Mouse (Mus musculus): ENCODE results near the gene Kcnt1. TPM values are rescaled to one million over a fixed set of nuclear protein-coding genes. Genes with fewer than 3 reads are reported as not detected.
"Not testable (repeated sequence)": the region's sequence is repeated elsewhere in the genome, so short reads cannot be mapped to it uniquely, and the experiment has no call there.

The Kcnt1 gene
- 21.3 and 23.7 TPM in 2 replicates for polyA plus RNA-seq (2015; fragmentation: Nextera tagmentation; extraction: Ambion mirVana)

DNA sequence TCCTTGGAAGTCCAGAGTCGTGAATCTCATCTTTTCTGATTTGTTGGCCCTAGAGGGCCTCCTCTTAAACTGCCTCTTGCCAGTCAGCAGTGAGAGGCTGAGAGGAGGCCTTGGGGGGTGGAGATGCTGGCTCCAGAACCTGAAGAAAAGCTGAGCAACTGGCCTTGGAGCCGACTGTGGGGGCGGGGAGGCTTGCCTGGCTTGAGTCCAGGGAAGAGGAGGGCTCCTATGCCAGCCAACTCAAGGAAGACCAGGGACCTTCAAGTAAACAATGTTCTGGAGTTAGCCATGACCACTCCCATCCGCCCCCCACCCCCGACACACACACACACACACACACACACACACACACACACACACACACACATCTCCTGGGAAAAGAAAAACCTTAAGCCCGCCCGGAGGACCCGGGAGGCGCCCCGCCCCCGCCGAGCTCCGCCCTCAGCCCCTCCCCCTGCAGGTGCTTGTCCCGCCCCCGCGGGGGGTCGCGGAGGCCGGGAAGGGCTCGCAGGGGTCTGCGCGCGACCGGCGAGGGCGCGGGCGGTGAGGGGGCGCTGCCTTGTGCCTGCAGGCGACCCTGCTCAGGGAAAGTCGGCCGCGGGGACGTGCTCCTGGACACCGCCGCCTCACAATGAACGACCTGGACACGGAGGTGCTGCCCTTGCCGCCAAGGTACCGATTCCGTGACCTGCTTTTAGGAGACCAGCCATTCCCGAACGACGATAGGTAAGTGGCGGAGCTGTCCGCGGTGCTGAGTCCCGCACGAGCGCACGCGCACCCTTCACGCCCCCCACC is at the start of gene Kcnt1:
Gene Kcnt1, plus strand, starts transcription at position 398 of the 795 bp plus-strand sequence.
- 0 out of 2 replicates have a peak, but pooled peaks have one; percentile 37 for ATAC-seq (ENCODE audit: low FRiP score)
- Histone ChIP-seq H3K27ac (replicated peaks) (no peak within 1 kb of the TSS), H3K4me3 (replicated peaks) (peak within 1 kb of the TSS; percentile 58), H3K4me1 (peaks cover 35% of the 10 kb centered on the region), H3K4me2 (peak within 1 kb of the TSS; percentile 99), H3K36me3 (no peaks in the 10 kb centered on the region), H3K27me3 (replicated peaks) (peaks cover 6% of the 10 kb centered on the region), H3K9me3 (replicated peaks) (no peaks in the 10 kb centered on the region), H3K9ac (replicated peaks) (peak within 1 kb of the TSS; percentile 55)
- under 1% methylated on average over 40 of the region's 53 CpGs for WGBS

DNA sequence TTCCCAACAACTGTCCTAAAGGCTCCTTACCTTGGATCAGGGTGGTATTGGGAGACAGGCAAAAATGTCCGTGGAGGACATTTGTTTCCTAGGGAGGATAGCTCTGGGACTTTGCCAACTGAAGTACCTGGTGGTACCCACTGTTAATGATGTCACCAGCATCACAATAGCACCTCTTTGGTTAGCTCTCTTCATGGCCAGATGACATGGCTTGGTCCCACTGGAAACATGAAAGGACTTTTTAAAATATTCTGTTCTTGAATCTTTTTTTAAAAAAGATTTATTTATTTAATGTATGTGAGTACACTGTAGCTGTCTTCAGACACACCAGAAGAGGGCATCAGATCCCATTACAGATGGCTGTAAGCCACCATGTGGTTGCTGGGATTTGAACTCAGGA is 47.8 kb upstream of the Kcnt1 start, which contains the start of gene Glt6d1:
Gene Glt6d1, minus strand, starts transcription at position 101 of the 400 bp plus-strand sequence.
- H3K36me3 ChIP-seq; H3K4me3 ChIP-seq (replicated peaks); H3K4me2 ChIP-seq; H3K9me3 ChIP-seq (replicated peaks); H3K27me3 ChIP-seq (replicated peaks); H3K4me1 ChIP-seq; ATAC-seq (ENCODE audit: low FRiP score); H3K27ac ChIP-seq (replicated peaks); H3K9ac ChIP-seq (replicated peaks): not testable (repeated sequence)
- 80% methylated on average over 1 of the region's 1 CpGs for WGBS

DNA sequence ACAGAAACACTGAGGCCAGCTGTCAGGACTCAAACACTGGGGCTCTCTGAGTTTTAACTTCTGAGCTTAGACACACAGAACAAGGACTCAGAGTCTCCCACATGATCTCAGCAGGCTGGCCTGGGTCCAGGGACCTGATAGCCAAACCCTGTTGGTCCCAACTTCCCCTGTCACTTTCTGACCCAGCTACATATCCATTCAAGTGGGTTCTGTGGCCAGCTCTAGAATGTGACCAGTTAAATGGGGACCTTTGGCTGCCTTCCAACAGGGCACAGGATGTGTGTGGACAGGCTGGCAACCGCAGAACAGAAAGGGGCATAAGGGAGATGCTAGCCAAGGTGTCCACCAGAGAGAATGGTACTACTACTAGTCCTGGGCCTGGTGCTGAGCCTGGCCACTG is 40.7 kb upstream of the Kcnt1 start, which contains the start of gene Lcn9:
Gene Lcn9, plus strand, starts transcription at position 348 of the 400 bp plus-strand sequence.
- 75% methylated on average over 1 of the region's 1 CpGs for WGBS
- no peaks in the 10 kb centered on the region for H3K36me3 ChIP-seq
- no peak within 1 kb of the TSS for H3K9ac ChIP-seq (replicated peaks)
- H3K4me1 ChIP-seq, result no peaks in the 10 kb centered on the region
- no peak within 1 kb of the TSS for H3K27ac ChIP-seq (replicated peaks)
- no peak within 1 kb of the TSS for H3K4me3 ChIP-seq (replicated peaks)
- H3K9me3 ChIP-seq (replicated peaks), result no peaks in the 10 kb centered on the region
- no peak within 1 kb of the TSS for H3K4me2 ChIP-seq
- ATAC-seq (ENCODE audit: low FRiP score), result no peak
- no peaks in the 10 kb centered on the region for H3K27me3 ChIP-seq (replicated peaks)

DNA sequence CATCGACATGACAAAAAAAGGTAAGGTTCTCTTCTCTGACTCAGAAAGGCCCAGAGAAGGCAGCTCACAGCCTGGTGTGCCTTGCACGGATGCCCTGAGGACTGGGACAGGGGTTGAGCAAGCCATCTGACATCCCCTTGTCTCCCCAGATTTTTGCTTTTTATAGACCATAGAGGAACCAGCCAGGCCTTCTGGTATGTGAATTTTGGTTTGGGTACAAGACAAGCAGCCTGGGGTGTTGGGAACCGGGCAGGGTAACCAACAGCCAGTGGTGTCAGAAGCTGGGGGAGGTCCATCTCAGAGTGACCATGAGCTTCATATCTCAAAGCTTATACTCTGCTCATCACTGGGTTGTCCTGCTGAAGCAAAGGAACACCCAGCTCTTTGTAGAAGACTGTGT is 38.8 kb upstream of the Kcnt1 start:
- Histone ChIP-seq H3K4me3 (replicated peaks) (no peak overlapping the region), H3K9me3 (replicated peaks) (no peaks in the 10 kb centered on the region), H3K4me1 (no peaks in the 10 kb centered on the region), H3K4me2 (no peak overlapping the region), H3K27me3 (replicated peaks) (no peaks in the 10 kb centered on the region), H3K27ac (replicated peaks) (no peak overlapping the region), H3K36me3 (no peaks in the 10 kb centered on the region), H3K9ac (replicated peaks) (no peak overlapping the region)
- no peak for ATAC-seq (ENCODE audit: low FRiP score)
- 93% methylated on average over 3 of the region's 3 CpGs for WGBS

DNA sequence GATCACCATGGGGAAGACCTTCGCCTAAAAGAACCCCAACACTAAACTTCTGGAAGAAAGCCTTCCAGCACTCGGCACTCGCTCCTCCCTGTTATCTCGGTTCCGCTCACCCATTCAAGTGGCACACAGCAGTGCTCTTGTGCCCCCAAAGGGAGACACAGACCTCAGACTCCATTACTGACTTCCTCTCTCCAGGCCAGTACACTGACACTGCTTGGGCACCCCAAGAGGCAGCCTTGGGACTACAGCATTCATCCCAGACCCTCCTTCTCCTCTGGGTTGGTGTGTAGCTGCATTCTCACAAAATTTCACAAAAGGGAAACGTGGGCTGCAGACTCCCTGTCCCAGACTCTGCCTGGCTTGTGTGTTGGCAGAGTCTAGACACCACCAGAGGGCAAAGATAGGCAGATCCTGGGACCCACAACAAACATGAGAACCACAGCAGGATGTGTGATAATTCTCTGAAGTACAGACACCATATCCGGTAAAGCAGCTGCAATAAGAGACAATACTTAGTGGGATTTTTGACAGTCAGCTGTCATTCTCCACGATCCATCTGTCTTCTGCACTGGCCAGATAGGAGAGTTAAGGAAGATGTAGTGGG is 35.1 kb upstream of the Kcnt1 start:
- H3K9ac ChIP-seq (replicated peaks), result no peak overlapping the region
- no peaks in the 10 kb centered on the region for H3K36me3 ChIP-seq
- WGBS, result 88% methylated on average over 8 of the region's 8 CpGs
- no peaks in the 10 kb centered on the region for H3K4me1 ChIP-seq
- no peak overlapping the region for H3K4me2 ChIP-seq
- no peaks in the 10 kb centered on the region for H3K27me3 ChIP-seq (replicated peaks)
- no peaks in the 10 kb centered on the region for H3K9me3 ChIP-seq (replicated peaks)
- no peak overlapping the region for H3K27ac ChIP-seq (replicated peaks)
- no peak overlapping the region for H3K4me3 ChIP-seq (replicated peaks)
- ATAC-seq (ENCODE audit: low FRiP score), result no peak

DNA sequence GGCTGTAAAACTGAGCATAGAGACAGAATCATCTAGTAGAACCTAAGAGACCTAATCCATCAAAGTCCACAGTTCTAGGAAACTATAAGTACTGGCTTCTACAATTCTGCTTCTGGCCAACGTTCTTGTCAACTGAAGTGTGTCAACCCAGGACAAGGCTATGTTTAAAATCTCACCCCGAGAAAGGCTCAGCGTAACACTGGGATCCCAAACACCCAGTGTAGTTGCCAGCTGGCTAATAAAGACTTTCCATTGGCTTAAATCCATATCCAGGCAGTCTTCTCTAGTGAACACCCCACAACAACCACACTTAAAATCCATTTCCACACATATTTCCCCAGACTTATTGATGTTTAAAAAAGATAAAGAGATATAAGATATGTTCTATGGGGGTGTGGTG is 32.7 kb upstream of the Kcnt1 start:
- H3K27me3 ChIP-seq (replicated peaks), result no peaks in the 10 kb centered on the region
- no peaks in the 10 kb centered on the region for H3K9me3 ChIP-seq (replicated peaks)
- H3K9ac ChIP-seq (replicated peaks), result no peak overlapping the region
- no peaks in the 10 kb centered on the region for H3K36me3 ChIP-seq
- no peak overlapping the region for H3K4me2 ChIP-seq
- ATAC-seq (ENCODE audit: low FRiP score), result no peak
- WGBS, result 83% methylated on average over 3 of the region's 3 CpGs
- no peak overlapping the region for H3K27ac ChIP-seq (replicated peaks)
- no peak overlapping the region for H3K4me3 ChIP-seq (replicated peaks)
- no peaks in the 10 kb centered on the region for H3K4me1 ChIP-seq

DNA sequence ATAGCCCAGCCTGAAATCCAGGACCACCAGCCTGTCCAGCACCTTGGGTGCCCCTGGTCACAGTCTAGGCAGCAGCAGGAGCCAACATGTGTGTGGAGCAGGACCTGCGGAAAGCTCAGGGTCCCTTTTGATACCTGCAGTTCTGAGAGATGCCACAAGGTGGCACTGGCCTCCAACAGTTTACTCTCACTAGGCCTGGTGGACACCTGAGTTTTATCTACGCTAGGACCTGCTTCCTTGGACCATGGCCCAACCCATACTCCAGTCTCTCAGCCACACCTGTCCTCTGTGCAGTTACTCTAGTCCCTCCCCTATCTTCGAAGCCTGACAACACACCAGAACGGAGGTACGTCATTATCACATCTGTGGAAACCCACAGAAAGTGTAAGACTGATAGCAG is 27.2 kb upstream of the Kcnt1 start:
- H3K4me1 ChIP-seq, result no peaks in the 10 kb centered on the region
- WGBS, result 46% methylated on average over 5 of the region's 5 CpGs
- H3K4me3 ChIP-seq (replicated peaks), result no peak overlapping the region
- H3K27ac ChIP-seq (replicated peaks), result no peak overlapping the region
- H3K36me3 ChIP-seq, result no peaks in the 10 kb centered on the region
- no peak overlapping the region for H3K4me2 ChIP-seq
- no peaks in the 10 kb centered on the region for H3K27me3 ChIP-seq (replicated peaks)
- peak; percentile 55 for ATAC-seq (ENCODE audit: low FRiP score)
- no peaks in the 10 kb centered on the region for H3K9me3 ChIP-seq (replicated peaks)
- H3K9ac ChIP-seq (replicated peaks), result no peak overlapping the region

DNA sequence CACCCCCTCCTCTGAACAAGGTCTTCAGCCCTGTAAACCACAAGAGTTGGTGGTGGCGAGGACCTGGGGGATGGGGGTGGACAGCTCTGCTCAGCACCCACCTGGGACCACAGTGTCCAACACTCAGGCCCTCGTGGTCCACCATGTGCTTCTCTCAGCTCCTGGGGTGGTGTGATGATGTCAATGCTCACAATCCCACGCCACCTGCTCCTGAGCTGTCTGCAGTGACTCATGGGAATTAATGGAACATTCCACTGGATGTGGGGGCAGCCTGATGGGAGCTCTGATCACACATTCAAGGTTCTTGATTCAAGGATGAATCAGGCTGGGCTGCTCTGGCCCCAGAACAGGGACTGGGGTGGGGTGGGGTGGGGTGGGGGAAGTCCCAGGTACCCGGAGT is 21.4 kb upstream of the Kcnt1 start:
- Histone ChIP-seq H3K9me3 (replicated peaks) (no peaks in the 10 kb centered on the region), H3K4me3 (replicated peaks) (no peak overlapping the region), H3K4me2 (no peak overlapping the region), H3K27ac (replicated peaks) (no peak overlapping the region), H3K36me3 (no peaks in the 10 kb centered on the region), H3K27me3 (replicated peaks) (no peaks in the 10 kb centered on the region), H3K9ac (replicated peaks) (no peak overlapping the region), H3K4me1 (no peaks in the 10 kb centered on the region)
- no peak for ATAC-seq (ENCODE audit: low FRiP score)
- WGBS, result 81% methylated on average over 4 of the region's 4 CpGs

DNA sequence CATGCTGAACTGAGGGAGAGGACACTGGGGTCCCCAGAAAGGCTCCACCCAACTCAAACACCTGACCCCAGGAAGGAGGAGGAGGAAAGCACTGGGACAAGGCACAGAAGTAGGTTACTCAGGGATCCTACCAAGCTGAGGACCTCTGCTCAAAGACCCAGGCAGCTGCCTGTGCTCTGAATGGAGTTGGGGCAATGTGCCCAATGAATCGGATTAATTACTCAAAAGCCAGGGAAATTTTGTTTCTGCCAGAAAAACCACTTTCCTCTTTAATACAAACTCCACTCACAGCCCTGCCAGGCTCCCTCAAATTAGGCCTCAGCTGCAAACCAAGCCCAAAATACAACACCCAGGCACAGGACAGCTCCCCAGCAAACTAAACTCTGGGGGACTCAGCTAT is 20.8 kb upstream of the Kcnt1 start:
- H3K36me3 ChIP-seq, result no peaks in the 10 kb centered on the region
- no peaks in the 10 kb centered on the region for H3K4me1 ChIP-seq
- H3K4me2 ChIP-seq, result no peak overlapping the region
- no peaks in the 10 kb centered on the region for H3K27me3 ChIP-seq (replicated peaks)
- H3K9me3 ChIP-seq (replicated peaks), result no peaks in the 10 kb centered on the region
- H3K9ac ChIP-seq (replicated peaks), result no peak overlapping the region
- ATAC-seq (ENCODE audit: low FRiP score), result no peak
- no peak overlapping the region for H3K27ac ChIP-seq (replicated peaks)
- no peak overlapping the region for H3K4me3 ChIP-seq (replicated peaks)
- WGBS, result 45% methylated on average over 1 of the region's 1 CpGs

DNA sequence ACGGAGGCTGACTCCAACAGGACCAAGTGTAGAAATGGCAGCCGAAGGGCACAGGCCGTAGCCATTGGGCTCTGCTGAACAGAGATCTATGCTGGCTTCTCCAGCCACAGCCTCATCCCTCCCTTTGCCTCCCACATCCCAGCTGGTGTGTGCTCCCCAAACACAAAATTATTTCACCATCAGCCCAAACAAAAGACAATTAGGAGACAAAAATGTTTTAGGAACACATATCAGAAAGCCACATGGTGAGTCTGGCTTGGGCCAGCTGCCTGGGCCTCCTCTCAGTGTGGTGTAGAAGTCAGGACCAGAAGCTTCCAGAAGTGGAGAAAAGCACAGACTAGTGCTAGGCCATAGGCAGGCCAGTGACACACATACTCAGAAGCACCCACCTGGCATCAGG is 19.4 kb upstream of the Kcnt1 start:
- WGBS, result 91% methylated on average over 3 of the region's 3 CpGs
- Histone ChIP-seq H3K9me3 (replicated peaks) (no peaks in the 10 kb centered on the region), H3K27me3 (replicated peaks) (no peaks in the 10 kb centered on the region), H3K9ac (replicated peaks) (no peak overlapping the region), H3K4me3 (replicated peaks) (no peak overlapping the region), H3K36me3 (no peaks in the 10 kb centered on the region), H3K4me2 (no peak overlapping the region), H3K4me1 (no peaks in the 10 kb centered on the region), H3K27ac (replicated peaks) (no peak overlapping the region)
- no peak for ATAC-seq (ENCODE audit: low FRiP score)

DNA sequence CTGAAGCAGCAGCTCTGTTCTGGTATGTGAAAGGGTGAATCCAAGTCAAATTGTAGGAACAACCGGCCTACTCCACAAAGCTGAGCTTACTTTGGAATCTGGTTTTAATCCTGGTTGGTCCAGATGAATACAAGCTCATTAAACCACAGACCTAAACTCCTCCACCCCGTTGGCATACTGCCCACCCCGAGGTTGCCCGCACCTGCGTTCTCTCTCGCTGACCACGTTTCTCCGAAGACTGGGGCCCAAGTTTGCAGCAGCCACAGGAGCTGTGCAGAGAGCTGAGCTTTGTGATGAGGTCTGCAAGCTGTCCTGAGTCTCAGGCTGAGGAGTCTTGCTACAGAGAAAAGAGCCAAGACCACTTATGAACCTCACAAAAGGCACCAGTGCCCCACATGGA is 17.0 kb upstream of the Kcnt1 start:
- no peak overlapping the region for H3K9ac ChIP-seq (replicated peaks)
- 87% methylated on average over 8 of the region's 8 CpGs for WGBS
- H3K27me3 ChIP-seq (replicated peaks), result no peaks in the 10 kb centered on the region
- no peak overlapping the region for H3K4me3 ChIP-seq (replicated peaks)
- H3K27ac ChIP-seq (replicated peaks), result no peak overlapping the region
- H3K4me1 ChIP-seq, result no peaks in the 10 kb centered on the region
- ATAC-seq (ENCODE audit: low FRiP score), result no peak
- no peaks in the 10 kb centered on the region for H3K36me3 ChIP-seq
- H3K4me2 ChIP-seq, result no peak overlapping the region
- no peaks in the 10 kb centered on the region for H3K9me3 ChIP-seq (replicated peaks)

DNA sequence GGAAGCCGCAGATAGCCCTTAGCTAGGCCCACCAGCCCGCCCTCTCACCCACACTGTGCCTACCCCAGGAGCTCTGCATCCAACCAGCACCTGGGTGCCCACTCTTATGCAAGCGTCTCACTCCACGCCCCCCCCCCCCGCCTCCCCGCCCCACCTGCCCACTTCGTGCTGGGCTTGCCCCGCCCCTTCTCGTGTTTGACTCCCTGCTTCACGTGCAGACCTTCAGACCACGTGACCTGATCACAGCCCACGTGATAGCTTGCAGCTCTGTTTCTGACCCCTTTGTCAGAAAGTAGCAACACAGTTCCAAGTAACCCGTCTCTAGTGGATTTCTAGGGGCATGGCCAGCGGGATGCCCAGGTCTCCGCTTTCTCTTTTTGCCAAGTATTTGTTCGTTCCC is 16.3 kb upstream of the Kcnt1 start, which contains the start of gene Sohlh1:
Gene Sohlh1, minus strand, starts transcription at position 23 of the 400 bp plus-strand sequence.
- no peaks in the 10 kb centered on the region for H3K4me1 ChIP-seq
- no peak within 1 kb of the TSS for H3K9ac ChIP-seq (replicated peaks)
- H3K4me3 ChIP-seq (replicated peaks), result no peak within 1 kb of the TSS
- H3K4me2 ChIP-seq, result no peak within 1 kb of the TSS
- no peaks in the 10 kb centered on the region for H3K9me3 ChIP-seq (replicated peaks)
- no peak within 1 kb of the TSS for H3K27ac ChIP-seq (replicated peaks)
- H3K27me3 ChIP-seq (replicated peaks), result no peaks in the 10 kb centered on the region
- 86% methylated on average over 16 of the region's 16 CpGs for WGBS
- ATAC-seq (ENCODE audit: low FRiP score), result no peak
- no peaks in the 10 kb centered on the region for H3K36me3 ChIP-seq

Measured in neural tube, embryonic 15.5 days (tissue).